Mouse (Mus musculus): ENCODE measurements around the gene Comtd1.

Gene Comtd1

DNA sequence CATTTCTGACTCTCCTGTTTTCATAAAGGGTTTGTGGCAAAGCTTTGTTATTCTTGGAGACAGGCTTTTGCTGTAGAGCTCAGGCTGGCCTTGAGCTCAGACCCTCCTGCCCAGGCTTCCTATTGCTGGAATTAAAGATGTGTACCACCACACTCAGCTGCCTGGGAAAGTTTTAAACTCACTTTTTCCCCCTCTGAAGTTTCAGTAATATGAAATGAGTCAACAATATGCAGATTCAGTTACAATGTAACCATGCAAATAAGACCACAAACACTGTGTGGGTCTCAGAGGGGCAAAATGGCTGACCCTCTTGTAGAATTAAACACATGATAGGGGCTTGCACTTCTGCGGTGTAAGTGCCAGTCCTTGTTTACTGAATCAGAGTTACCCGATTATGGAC lies 42.6 kb downstream of the Comtd1 start:
- no peak for DNase-seq (ENCODE audit: low spot score)

DNA sequence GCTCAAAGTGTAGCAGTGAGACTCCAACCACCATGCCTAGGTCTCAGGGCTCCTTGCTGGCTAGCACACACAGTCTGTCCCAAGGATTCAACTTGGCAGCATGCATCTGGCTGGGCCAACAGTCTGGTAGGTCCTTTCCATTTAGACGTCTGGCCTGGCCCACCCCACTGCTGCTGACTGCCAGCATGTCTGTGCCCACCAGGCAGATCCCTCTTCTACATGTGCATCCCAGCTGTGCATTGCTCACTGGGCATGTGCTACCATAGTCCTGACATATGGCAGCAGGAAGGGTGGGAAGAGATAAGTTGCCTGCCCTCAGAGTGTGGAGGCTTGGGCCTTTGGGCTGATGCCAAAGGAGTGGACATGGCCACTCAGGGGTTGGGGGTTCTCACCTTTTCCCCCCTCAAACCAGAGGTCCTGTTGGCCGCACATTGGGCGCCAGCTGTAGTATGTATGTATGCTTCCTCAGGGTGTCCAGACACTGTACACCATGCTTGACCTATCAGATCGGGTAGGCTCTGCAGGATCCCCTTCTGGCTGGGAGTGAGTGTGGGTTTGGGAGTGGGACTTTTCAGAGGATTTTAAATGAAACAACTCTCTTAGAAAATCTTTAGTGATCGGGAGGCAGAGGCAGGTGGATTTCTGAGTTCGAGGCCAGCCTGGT lies 46.1 kb downstream of the Comtd1 start:
- no peak for DNase-seq (ENCODE audit: low spot score)

DNA sequence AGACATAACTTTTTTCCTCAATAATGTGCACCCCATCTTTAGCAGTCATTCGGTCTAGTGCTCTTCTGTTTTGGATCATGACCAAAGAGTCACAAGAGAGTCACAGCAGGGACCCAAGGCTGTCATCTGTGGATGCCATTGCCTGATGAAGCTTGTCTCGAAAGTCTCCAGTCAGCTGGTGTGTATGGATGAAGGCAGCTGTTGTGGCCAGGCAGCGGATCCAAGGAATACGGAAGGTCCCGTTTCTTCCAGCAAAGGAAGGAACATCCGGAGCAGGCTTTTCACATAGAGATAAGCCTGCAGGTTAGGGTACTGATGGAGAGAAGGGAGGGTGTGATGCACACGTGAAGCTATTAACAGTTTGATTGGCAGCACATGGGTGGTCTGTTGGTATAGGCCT lies 47.2 kb downstream of the Comtd1 start:
- no peak for DNase-seq (ENCODE audit: low spot score)

DNA sequence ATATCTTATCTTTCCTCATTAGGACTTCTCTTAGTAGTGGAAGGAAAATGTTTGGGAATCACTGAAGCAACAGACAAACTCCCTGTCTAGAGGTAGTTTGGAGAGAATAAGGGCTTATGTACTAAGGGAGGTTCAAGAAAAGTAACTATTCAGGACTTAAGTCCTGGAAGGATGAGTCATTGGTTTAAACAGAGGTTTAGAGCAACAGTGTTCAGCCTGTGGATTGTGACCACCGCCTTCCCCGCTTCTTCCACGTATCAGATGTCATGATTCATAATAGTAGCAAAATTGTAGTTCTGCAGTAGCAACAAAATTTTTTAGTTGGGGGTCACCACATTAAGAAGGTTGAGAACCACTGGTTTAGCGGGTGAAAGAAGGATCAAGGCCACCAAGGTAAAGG lies 48.1 kb downstream of the Comtd1 start:
- DNase-seq (ENCODE audit: low spot score) = no peak

All from T-cell, adult 2 months (primary cell).